Mouse (Mus musculus) forelimb bud, embryonic 11.5 days (tissue): ENCODE measurements around the gene Trappc3l.
"Not testable (repeated sequence)": the region's sequence is repeated elsewhere in the genome, so short reads cannot be mapped to it uniquely, and the experiment has no call there.

Source experiments
- DNase-seq: peaks from one replicate; pipeline ENCODE4 v3.0.0-alpha.2; 2012; ENCODE audit warnings: low read depth, low spot score

The Trappc3l gene

DNA sequence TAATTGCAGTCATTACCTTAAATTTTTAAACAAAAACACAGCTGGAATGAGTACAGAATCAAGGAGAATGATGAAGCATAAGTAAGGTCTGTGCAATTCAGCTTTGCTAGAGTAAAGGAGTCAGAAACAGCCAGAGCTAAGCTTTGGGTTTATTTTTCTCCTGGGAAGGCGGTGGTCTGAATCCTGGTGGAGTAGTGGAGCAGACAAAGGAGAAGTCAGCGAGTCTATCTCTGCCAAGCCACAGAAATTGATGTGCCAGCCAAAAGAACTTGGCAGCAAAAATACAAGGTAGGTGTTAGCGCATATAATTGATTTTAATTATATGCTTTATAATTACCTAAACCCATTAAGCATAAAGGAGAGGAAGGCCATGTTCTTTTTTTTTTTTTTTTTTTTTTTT, at the start of gene Trappc3l:
Gene Trappc3l (plus strand): TSS at position 197 of the 400 bp plus-strand sequence.
- no peak for DNase-seq

DNA sequence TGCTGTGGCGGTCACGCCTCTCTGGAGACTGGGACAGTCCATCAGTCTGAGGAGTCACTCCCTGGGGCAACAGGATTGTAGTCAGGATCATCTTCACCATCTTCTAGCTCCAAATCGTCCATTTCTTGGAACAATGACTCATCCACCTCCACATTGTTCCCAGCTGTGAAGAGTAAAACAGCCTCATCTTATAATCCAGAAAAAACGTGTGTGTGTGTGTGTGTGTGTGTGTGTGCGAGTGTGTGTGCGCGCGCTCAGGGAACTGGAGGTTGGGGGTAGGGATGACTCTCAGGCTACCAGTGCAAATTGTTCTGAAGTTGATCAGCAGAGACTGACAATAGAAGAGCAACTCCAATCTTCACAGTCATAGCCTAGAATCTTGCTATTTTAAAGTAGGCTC, 40.7 kb upstream of the Trappc3l start:
- not testable (repeated sequence) for DNase-seq

DNA sequence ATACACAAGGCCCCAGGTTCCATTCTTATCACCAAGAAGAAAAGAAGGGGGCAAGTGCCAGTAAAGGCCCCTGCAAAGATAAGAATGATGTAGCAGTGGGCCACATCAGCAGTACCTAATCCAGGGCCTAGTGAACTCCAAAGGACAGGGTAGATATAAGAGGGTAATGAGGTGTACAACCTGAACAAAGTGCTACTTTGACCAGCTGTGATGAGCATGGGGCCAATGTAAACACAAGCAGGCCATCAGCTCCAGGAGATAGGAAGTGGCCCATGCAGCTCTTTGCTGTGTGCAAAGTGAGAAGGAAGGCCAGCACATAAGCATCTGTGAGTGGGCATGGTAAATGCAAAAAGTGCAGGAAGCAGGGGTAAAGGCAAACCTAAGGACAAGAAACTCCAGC, 39.0 kb upstream of the Trappc3l start:
- DNase-seq: no peak

DNA sequence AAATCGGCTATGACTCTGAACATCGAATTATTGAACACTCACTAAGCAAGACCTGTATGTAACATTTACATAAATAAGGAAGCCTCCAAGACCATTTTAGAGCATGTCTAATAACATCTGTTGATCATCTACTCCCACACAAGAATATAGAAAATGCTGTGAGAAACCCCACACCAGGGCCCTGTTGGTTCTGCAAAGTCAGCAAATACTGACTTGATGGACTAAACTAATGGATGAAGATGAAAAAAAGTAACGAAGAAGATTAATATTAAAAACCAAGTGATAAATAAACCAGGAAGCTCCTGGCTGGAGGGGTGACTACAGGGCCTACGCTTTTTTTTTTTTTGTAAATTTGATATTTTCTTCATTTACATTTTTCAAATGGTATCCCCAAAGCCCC, 24.8 kb upstream of the Trappc3l start:
- no peak for DNase-seq

DNA sequence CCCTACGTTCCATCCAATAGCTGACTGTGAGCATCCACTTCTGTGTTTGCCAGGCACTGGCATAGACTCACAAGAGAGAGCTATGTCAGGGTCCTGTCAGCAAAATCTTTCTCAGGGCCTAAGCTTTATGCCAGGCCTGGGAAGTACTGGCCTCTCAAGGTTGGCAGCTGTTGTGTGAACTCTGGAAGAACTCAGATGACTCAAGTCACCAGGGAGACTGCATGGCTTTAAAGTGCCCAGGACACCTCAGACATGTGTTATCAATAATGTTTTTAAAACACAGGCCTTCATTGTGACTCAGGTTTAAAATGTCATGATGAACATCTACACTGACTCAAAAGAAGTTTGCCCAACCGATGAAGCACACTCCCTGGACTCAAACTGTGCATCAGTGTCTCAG, 24.2 kb upstream of the Trappc3l start:
- DNase-seq: no peak

DNA sequence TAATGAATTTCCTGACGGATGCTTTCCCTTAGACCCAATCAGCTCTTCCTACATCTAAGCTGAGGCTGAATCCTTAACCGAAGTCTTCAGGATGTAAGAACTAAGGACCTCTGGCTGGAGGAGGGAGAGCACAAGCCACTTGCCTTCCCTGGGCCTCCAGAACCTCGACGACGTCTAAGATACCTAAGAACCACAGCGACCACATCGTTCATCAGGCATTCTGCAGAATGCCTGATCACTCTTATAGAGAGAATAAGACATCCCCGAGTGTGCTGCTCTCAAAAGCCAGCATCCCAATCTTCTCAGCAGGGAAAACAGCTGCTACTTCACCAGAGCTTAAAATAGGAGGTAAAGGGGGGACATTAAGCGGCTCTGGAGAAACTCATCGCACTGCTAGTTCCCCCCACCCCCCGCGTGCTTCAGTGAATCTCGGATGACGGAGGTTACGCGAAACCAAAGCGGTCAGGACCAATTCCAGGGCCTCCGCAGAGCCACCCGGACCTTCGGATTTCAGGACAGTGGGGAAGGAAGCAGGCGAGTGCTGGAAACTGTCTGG, 18.6 kb upstream of the Trappc3l start:
- DNase-seq: peak; percentile 11

DNA sequence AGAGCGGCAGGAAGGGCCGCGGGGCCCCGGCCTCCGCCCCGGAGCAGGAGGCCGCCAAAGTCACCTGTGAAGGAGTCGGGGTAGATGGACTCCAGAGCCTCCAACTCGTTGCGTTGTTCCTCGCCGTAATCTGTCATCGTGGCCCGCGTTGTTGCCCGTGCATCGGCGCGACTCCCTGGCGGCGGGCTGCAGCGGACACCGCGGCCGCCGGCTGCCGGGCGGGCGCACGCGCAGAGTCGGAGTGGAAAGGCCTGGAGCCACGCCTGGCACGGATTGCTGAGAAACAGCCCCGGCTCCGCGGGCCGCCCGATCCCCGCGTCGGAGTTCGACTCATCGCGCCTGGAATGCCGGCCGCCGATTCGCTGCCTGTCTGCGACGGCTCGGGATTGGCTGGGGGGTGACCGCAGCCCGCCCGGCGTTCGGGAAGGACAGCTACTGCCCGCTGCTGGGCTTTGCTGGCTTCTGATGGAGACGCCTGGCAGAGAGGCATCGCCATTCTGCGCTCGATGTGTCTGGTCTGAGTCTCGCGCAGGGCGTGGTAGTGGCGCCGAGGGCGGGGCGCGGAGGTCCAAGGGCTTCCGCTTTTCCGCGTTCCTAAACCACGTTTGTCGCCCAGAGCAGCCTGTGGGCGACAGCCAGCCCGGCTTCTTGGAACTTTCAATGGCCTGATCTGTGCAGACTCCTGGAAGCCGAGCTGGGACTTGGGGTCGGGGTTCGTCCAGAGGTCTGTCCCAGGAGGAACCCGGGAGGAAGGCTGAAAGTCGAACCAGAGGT, 17.9 kb upstream of the Trappc3l start, which contains the start of gene Rwdd1:
Gene Rwdd1 (minus strand): TSS at position 323 of the 774 bp plus-strand sequence.
- DNase-seq: peak; percentile 97

DNA sequence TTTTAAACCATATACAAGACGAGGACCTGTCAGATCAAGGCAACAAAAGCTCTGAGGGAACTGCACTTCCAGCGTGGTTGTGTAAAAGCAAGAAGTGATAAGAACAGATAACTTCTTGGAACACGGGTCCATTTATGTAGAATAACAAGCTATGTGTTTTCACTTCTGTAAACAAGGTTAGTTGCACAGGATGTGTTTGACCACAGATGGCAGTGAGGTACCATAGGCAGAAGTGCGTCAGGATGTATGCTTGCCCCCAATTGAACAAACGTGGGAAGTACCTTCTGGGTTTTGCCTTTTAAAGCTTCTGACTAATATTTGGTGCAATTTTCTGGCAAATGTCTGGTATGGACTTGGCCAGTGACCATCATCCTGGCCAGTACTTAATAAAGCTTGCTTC, 7.1 kb upstream of the Trappc3l start:
- DNase-seq: no peak

DNA sequence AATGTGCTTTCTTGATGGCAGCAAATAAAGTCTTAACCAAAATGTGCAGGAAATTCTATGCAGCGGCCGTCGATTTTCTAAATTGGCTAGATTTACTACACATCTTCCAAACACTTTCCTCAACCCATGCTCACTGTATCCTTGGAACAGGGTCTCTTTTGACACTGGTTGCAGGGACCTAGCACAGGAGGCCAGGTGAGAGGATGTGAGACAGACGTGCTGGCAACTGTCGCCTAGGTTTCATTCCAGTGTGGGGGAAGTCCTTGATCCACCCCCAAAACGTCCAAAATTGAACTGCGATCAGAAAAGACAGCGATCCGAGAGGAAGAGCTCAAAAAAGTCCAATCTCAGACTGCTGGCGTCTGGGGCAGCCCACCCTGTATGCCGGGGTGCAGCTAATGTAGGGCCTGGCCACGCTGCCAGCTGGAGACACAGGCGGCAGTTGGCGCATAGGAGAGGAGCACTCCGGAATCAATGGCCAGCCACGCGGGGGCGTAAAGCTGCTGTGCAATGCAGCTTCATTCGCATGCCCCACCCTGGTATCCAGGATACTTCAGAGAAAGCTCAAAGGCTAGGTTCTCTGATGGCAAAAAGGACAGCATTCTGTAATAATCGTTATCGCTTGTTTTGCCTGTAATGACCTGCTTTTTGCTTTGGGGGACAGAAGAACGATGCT, 3.6 kb upstream of the Trappc3l start:
- peak; percentile 72 for DNase-seq

DNA sequence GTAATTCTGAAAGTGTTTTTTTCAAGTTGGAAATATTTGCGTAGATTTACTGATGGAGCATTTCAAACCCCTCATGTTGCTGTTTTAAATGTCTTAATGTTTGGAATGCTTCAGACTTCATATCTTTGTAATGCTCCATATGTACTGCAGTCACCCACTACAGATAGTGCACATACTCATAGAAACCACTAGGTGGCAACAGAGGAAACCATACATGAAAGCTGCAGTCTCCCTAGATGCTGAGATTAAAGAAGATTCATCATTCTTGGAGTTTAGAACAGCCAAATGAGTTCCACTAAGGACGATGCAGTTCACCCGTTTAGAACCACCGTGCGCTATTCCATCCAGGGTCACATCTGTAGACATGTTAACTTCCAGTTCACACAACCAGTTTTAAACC, 810 bp upstream of the Trappc3l start:
- DNase-seq: peak; percentile 41

DNA sequence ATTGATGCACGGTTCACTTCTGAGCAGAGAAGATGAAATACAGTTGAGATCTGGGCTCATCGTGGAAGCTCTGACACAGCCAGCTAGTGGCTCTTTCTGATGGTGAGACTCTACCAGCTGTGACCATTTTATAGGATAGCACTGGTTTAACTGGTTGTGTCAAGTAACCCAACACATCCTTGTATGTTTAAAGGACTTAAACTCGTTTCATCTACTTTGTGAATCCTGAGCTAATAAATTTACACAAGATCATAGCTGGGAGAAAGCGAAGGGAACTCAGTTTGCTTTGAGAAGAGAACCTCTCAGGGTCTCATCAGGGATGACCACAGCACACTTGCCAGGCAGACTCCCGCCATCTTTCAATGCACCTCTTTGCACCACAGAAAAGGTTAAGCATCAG, 6.8 kb downstream of the Trappc3l start, which contains the start of gene Calhm4:
Gene Calhm4 (minus strand): TSS at position 101 of the 400 bp plus-strand sequence.
- DNase-seq: no peak

DNA sequence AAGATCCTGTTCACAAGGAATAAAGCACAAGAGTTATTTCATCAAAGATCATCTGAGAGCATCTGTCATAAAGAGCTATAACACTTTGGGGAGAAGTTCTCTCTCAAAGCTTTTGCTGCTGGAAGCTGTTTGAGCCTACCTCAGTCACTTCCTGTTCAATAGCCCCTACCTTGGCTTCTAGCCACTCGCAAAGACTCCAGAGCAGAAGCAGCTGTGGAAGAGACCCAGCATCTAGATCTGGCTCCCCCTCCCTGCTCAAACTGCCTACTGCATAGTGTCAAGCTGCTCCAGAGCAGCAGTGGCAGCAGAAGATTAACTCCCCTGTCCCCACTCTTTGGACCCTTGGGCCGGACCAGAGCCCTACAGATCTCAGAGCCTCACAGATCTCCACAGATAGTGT, 16.6 kb downstream of the Trappc3l start:
- DNase-seq: no peak

DNA sequence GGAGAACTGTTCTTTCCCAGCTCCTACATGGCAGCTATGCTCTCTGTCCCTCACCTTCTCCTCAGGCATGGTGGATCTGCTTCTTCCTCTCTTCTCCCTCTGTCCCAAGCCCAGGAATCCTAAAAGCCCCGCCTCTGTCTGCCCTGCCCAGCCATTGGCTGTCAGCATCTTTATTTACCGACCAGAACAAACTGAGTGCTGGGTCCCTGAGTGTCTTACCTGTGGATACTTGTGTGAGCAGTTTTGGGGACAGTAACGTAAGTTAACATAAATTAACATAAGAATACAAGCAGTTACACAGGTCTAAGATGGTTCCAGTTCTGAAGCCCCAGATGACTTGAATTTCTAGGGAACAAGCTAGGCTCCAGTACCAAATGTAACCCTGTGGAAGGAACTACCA, 29.2 kb downstream of the Trappc3l start:
- no peak for DNase-seq

DNA sequence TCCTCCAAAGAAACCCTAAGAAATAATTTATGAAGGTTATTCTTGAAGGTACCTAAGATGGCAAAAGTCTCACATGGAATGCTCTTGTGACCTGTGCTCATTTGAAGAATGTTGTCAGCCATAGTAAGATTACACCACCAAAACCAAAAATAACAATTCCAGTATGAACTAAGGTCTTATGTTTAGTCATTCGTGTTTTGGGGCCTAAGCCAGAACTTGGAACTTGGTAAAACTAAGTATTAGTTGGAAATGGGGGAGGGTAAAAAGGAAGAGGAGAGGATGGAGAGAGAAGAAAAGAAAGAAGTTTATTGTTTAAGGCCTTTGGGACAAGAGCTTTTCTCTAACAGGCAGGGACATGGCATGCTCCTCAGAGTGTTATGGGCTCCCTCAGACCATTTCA, 32.2 kb downstream of the Trappc3l start:
- no peak for DNase-seq

DNA sequence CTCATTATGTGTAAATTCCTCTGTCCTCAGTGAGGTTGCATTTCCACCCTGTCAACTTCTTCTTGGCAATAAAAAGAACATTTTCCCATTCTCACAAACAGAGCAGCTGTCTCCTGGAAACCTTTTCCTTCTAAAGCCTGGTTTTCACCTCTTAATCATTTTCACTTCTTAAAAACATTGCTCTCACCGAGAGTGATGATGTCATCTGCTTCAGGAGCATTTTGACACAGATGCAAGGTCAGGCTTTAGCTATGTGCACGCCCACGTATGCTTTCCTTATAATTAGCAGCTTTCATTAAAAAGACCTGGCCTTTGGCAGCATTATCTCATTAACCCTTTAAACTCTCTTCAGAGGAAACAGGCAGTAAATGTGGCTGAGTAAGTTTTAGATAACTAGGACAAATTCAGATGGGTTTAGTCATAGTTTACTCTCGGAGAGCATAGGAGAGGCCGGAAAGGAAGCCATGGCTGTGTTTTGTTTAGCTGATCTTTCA, 33.6 kb downstream of the Trappc3l start:
- DNase-seq: peak; percentile 3

DNA sequence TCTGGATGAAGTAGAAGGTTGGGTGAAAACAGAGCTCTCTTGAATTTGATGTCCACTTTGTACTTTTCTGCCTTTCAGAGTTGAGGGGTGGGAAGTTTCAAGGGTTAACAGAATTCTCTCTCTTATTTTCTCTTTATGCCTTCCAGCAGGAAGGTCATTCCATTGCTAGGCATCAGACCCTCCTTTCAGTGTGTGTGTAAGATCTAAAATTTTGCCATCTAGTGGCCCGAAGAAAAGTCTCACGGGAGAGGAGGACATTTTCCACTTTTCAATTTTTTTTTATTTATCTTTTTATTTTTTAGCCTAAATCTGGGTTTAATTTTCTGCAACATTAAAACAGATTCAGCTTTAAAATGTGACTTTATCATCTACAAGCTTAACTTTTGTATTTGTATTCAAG, 34.3 kb downstream of the Trappc3l start:
- DNase-seq: no peak

DNA sequence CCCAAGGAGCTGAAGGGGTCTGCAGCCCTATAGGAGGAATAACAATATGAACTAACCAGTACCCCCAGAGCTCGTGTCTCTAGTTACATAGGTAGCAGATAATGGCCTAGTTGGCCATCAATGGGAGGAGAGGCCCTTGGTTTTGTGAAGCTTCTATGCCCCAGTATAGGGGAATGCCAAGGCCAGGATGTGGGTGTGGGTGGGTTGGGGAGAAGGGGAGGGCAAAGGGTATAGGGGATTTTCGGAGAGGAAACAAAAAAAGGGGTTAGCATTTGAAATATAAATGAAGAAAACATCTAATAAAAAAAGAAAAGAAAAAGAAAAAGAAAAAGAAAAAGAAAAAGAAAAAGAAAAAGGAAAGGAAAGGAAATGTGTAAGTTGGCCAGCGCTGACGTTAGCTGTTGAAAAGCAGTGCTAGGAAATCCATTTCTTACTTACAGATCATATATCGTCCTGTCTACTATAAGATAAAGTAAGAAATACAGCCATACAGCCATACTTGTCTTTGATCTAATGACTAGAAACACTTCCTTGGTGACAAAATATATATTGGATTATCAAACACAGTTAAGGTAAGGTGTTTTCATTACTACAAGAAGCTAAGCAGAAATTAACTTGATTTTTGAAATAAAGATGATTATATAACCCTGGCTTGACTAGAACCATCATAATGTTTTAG, 37.3 kb downstream of the Trappc3l start:
- no peak for DNase-seq

DNA sequence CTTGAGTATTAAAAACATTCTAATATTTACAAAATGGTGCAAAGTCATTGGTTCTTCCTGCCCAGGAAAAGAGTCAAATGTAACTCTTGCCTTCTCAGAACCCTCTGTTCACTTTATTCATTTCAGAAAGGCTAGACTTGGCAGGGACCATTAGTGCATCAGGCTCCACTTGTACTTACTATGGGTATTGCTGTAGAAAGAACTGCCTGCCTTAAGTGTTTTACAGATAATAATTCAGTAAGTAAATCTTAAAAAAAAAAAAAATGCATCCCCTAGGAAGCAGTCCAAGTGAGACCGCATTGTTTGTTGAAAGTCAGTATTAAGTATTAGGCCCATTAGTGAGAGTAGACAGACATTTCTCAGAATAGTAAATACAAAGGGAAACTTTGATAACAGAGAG, 49.1 kb downstream of the Trappc3l start:
- DNase-seq: no peak

DNA sequence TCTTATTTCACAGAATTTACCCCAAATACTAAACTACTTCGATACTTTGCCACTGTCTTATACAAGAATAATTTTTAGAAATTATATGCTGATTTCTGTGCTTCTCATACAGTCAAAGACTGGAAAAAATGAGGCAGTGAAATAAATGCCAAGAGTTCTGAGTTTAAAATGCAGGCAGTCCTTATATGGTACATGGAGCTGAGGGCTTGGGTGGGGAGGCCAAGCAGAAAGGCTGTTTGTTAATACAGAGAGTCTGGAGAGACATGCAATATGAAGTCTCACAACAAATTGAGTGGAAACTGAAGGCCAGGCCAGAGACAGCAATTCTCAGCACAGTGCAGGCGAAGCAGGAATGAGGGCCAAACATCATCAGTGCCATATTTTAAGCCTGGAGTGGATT, 51.1 kb downstream of the Trappc3l start:
- DNase-seq: no peak

DNA sequence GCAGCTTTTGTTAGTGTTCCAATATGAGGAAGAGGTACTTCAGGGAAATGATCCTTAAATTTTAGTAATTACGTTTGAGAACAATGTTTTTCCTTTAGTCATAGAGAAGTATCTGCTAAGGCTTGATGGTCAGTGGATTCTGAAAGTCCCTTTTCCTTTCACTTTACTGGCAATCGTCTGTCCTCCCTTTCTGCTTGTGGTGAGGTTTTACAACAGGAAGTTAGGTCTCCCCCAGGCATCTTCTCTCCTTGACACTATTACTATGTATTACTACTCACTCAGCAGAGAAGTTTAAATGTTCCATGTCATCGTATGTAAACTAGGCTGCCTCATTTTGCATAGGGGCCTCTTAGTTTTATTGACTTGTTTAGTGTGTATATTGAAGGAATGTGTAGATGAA, 52.1 kb downstream of the Trappc3l start:
- no peak for DNase-seq

DNA sequence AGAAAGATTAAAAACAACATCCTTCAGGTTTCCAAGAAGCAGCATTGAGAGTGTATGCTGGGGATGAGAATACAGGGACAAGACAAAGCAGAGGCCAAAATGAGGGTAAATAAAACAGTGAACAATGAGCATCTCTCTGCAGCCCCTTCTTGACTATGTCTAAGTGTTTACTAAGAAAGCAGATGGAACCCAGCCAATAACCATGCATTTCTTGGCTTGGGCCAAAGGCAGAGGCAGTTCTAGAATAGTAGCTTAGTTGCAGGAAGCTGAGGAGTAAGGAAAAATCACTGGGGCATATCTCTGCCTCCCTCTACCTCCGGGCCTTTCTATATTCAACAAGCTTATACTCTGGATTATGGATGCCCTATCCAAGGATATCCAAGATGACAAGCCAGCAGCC, 53.1 kb downstream of the Trappc3l start:
- no peak for DNase-seq

DNA sequence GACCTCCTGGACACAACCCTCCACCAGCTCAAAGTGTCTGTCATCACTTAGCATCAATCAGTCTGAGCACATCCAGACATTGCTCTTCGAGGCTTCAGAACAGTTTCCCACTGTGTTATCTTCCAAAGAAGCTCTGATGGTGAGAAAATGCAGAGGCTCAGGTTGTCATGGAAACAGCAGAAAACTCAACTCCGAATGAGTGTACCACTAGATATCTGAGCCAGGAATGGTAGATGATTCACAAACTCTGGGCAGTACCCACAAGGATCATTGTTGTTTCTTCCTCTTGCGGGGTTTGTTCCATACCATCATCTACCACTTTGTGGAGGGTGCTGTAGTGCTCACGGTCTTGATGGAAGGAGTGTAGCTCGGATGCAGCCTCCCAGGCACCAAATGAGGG, 54.5 kb downstream of the Trappc3l start:
- no peak for DNase-seq
